Mouse (Mus musculus) c-Kit-positive CD71-positive TER-119-positive erythroid progenitor cells, embryonic 14.5 days (primary cell): ENCODE measurements around the gene Cacna1c.
"Not testable (repeated sequence)": the region's sequence is repeated elsewhere in the genome, so short reads cannot be mapped to it uniquely, and the experiment has no call there.

ENCODE experiments used
- DNase-seq: peaks from one replicate; pipeline ENCODE4 v3.0.0-alpha.2; 2013; ENCODE audit warnings: low spot score

Gene Cacna1c

GRCm38 (mm10) chr6:119213375-119213774, 17.2 kb upstream of the Cacna1c start:
- no peak for DNase-seq

GRCm38 (mm10) chr6:119206006-119206405, 9.8 kb upstream of the Cacna1c start:
- DNase-seq: not testable (repeated sequence)

- no peak for DNase-seq
Observed at GRCm38 (mm10) chr6:119204915-119205314, 8.7 kb upstream of the Cacna1c start.

- no peak for DNase-seq
Observed at GRCm38 (mm10) chr6:119204286-119204685, 8.1 kb upstream of the Cacna1c start.

GRCm38 (mm10) chr6:119201575-119201974, 5.4 kb upstream of the Cacna1c start:
- DNase-seq: no peak

GRCm38 (mm10) chr6:119200362-119200761, 4.1 kb upstream of the Cacna1c start:
- DNase-seq: no peak

GRCm38 (mm10) chr6:119199274-119199879, 3.2 kb upstream of the Cacna1c start:
- DNase-seq: no peak

- DNase-seq: no peak
Observed at GRCm38 (mm10) chr6:119198534-119199273, 2.5 kb upstream of the Cacna1c start.

- DNase-seq: no peak
Observed at GRCm38 (mm10) chr6:119194601-119195000, 1.6 kb downstream of the Cacna1c start.

- no peak for DNase-seq
Observed at GRCm38 (mm10) chr6:119194161-119194560, 2.1 kb downstream of the Cacna1c start.

GRCm38 (mm10) chr6:119193571-119194154, 2.6 kb downstream of the Cacna1c start:
- DNase-seq: no peak

- DNase-seq: no peak
Observed at GRCm38 (mm10) chr6:119191478-119191877, 4.7 kb downstream of the Cacna1c start.

- DNase-seq: no peak
Observed at GRCm38 (mm10) chr6:119187631-119188030, 8.6 kb downstream of the Cacna1c start.

GRCm38 (mm10) chr6:119186658-119187057, 9.6 kb downstream of the Cacna1c start:
- no peak for DNase-seq

GRCm38 (mm10) chr6:119183781-119184180, 12.4 kb downstream of the Cacna1c start:
- DNase-seq: no peak

- DNase-seq: no peak
Observed at GRCm38 (mm10) chr6:119182211-119182610, 14.0 kb downstream of the Cacna1c start.

- no peak for DNase-seq
Observed at GRCm38 (mm10) chr6:119180188-119180587, 16.0 kb downstream of the Cacna1c start.

- DNase-seq: no peak
Observed at GRCm38 (mm10) chr6:119177101-119177500, 19.1 kb downstream of the Cacna1c start.

GRCm38 (mm10) chr6:119176103-119176502, 20.1 kb downstream of the Cacna1c start:
- DNase-seq: no peak

GRCm38 (mm10) chr6:119175078-119175853, 21.0 kb downstream of the Cacna1c start, which contains the start of gene Dcp1b:
Gene Dcp1b, plus strand, starts transcription at chr6:119175253.
- peak; percentile 88 for DNase-seq

GRCm38 (mm10) chr6:119174307-119175074, 21.7 kb downstream of the Cacna1c start:
- DNase-seq: no peak

GRCm38 (mm10) chr6:119165677-119166076, 30.5 kb downstream of the Cacna1c start:
- DNase-seq: no peak
